Mouse (Mus musculus) olfactory bulb, adult 2 months (tissue): ENCODE measurements around the gene Mgat4e.

ENCODE experiments used
- CTCF ChIP-seq: fragments of 200-500 bp; IDR thresholded peaks from 2 replicates; pipeline ENCODE4 v1.5.1; 2012; ENCODE audit warnings: low read depth, mild to moderate bottlenecking, low read length, moderate library complexity; ENCODE audit not compliant: insufficient read depth
- POLR2A ChIP-seq: fragments of 200-500 bp; IDR thresholded peaks from 2 replicates; pipeline ENCODE4 v1.6.1; 2012; ENCODE audit warnings: mild to moderate bottlenecking, low read depth, low read length, moderate library complexity; ENCODE audit not compliant: insufficient read depth

GRCm38 (mm10) chr1:134493496-134493895 lies 56.0 kb downstream of the Mgat4e start:
- TF ChIP-seq CTCF (no peak), POLR2A (no peak)
